Mouse (Mus musculus): ENCODE data around the gene Apex1. TPM values are rescaled to one million over a fixed set of nuclear protein-coding genes. Genes with fewer than 3 reads are reported as not detected.
"Not testable (repeated sequence)": the region's sequence is repeated elsewhere in the genome, so short reads cannot be mapped to it uniquely, and the experiment has no call there.

Apex1 gene
- polyA plus RNA-seq, 1 experiment = 31.3 TPM

DNA sequence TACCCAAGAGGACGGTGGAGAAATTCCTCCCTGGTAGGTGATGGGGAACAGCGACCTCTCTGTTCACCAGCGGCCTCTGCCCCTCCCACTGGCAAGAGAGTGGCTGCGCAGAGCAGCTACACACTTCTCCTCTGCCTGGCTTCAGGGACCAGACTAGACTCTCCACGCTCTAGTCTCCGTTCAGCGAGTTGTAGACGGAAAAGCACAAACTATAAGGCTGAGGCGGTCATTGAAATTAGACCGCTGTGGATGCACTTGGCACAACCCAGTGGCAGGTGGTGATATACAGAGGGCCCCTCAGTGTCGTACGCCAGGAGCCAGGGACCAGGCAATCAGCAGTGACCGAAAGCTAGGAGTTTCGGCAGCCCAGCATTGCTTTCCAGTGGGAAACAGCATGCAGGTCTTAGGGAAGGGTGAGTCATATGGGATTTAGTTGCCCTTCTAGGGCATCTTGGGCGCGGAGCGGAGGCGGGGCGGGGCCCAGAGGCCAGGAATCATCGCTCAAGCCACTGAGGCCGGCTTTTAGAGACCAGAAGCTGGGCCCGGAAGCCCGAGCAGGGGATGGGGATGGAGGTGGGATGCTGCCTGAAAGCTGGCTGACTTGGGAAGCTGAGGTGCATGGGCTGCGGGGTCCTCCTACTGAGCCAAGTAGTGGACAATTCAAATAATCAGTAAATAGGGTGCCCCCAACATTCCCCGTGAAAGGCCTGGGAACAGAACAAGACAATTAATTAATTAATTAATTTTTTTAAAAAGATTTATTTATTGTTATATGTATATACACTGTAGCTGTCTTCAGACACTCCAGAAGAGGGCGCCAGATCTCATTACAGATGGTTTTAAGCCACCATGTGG is 20.6 kb upstream of the Apex1 start:
- DNase-seq = peak; percentile 24

DNA sequence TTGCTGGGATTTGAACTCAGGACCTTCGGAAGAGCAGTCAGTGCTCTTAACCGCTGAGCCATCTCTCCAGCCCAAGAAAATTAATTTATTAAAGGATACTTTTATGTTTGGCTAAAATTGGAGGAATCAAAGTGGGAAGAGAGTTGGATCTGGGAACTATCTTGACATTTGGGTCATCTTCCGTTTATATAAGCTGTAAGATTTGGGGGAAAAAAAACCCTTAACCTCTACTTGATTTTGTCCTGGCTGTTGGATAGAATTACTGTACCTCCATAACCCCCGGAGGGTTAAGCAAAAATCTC is 20.0 kb upstream of the Apex1 start:
- TF ChIP-seq POLR2A (IDR thresholded peaks at IDR 0.05; ENCODE audit: low read depth, low read length) = no peak
- no peak for TF ChIP-seq CTCF (conservative IDR thresholded peaks at IDR 0.05; ENCODE audit: insufficient read depth, insufficient read length, low read depth, low read length)
- no peak overlapping the region for H3K4me3 ChIP-seq (ENCODE audit: insufficient read depth, low read depth, low read length)
- H3K36me3 ChIP-seq (ENCODE audit: control insufficient read depth, insufficient read depth, low read length) = no peaks in the 10 kb centered on the region
- no peaks in the 10 kb centered on the region for H3K4me1 ChIP-seq (ENCODE audit: control insufficient read depth, insufficient read depth, low read length)
- WGBS = 94% methylated on average over 4 of the region's 4 CpGs
- no peak overlapping the region for H3K27ac ChIP-seq (ENCODE audit: insufficient read depth, low read depth, low read length)
- DNase-seq = no peak
- H3K27me3 ChIP-seq (replicated peaks; ENCODE audit: control insufficient read depth, insufficient read depth, low read length) = no peaks in the 10 kb centered on the region

More for the DNA sequence above, 20.6 kb upstream of the Apex1 start:
- Histone ChIP-seq H3K4me3 (ENCODE audit: insufficient read depth, low read depth, low read length) (peak overlapping the region; percentile 30), H3K27ac (ENCODE audit: insufficient read depth, low read depth, low read length) (no peak overlapping the region), H3K36me3 (ENCODE audit: control insufficient read depth, insufficient read depth, low read length) (no peaks in the 10 kb centered on the region), H3K27me3 (replicated peaks; ENCODE audit: control insufficient read depth, insufficient read depth, low read length) (no peaks in the 10 kb centered on the region), H3K4me1 (ENCODE audit: control insufficient read depth, insufficient read depth, low read length) (no peaks in the 10 kb centered on the region)
- WGBS = 11% methylated on average over 26 of the region's 26 CpGs
- TF ChIP-seq CTCF (conservative IDR thresholded peaks at IDR 0.05; ENCODE audit: insufficient read depth, insufficient read length, low read depth, low read length) = peak; percentile 59
- TF ChIP-seq POLR2A (IDR thresholded peaks at IDR 0.05; ENCODE audit: low read depth, low read length) = no peak

DNA sequence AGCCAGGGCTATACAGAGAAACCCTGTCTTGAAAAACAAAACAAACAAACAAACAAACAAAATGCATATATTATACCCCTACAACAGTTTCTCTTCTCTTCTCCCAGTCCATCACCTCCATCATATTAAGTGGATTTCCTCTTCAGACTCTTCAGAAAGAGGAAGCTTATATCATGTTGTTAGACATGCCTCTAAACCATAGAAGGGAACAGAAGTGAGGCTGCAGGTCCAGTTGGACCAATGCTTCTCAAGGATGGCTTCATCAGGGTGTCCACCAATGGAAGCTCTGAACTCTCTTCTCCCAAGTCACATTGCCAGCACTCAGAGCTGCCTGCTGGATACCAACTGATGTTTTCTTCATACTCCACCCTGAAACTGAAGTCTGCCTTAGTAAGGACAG is 19.4 kb upstream of the Apex1 start:
- not testable (repeated sequence) for H3K27me3 ChIP-seq (replicated peaks; ENCODE audit: control insufficient read depth, insufficient read depth, low read length); H3K4me3 ChIP-seq (ENCODE audit: insufficient read depth, low read depth, low read length); H3K27ac ChIP-seq (ENCODE audit: insufficient read depth, low read depth, low read length); H3K4me1 ChIP-seq (ENCODE audit: control insufficient read depth, insufficient read depth, low read length); H3K36me3 ChIP-seq (ENCODE audit: control insufficient read depth, insufficient read depth, low read length); DNase-seq

DNA sequence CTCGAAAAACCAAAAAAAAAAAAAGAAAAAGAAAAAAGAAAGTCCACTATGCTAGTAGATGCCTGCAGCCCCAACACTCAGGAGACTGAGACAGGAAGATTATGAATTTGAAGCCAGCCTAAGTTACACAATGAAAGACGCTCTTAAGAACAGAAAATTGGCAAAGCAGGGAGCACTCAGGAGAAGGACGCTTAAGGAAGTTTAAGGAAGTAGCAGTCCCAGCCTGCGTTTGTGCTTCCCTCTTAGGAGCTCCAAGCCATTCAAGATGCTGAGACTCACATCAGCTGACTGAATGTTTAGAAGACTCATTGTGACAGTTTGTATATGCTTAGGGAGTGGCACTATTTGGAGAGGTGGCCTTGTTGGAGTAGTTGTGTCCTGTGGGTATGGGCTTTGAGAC is 16.6 kb upstream of the Apex1 start:
- Histone ChIP-seq H3K4me1 (ENCODE audit: control insufficient read depth, insufficient read depth, low read length) (no peaks in the 10 kb centered on the region), H3K36me3 (ENCODE audit: control insufficient read depth, insufficient read depth, low read length) (no peaks in the 10 kb centered on the region), H3K4me3 (ENCODE audit: insufficient read depth, low read depth, low read length) (no peak overlapping the region), H3K27ac (ENCODE audit: insufficient read depth, low read depth, low read length) (no peak overlapping the region), H3K27me3 (replicated peaks; ENCODE audit: control insufficient read depth, insufficient read depth, low read length) (no peaks in the 10 kb centered on the region)
- 76% methylated on average over 4 of the region's 4 CpGs for WGBS
- DNase-seq = no peak
- TF ChIP-seq CTCF (conservative IDR thresholded peaks at IDR 0.05; ENCODE audit: insufficient read depth, insufficient read length, low read depth, low read length) (no peak), POLR2A (IDR thresholded peaks at IDR 0.05; ENCODE audit: low read depth, low read length) (no peak)

- Histone ChIP-seq H3K4me3 (ENCODE audit: insufficient read depth, low read depth, low read length) (no peak overlapping the region), H3K36me3 (ENCODE audit: control insufficient read depth, insufficient read depth, low read length) (peaks cover 4% of the 10 kb centered on the region), H3K27ac (ENCODE audit: insufficient read depth, low read depth, low read length) (no peak overlapping the region), H3K27me3 (replicated peaks; ENCODE audit: control insufficient read depth, insufficient read depth, low read length) (no peaks in the 10 kb centered on the region), H3K4me1 (ENCODE audit: control insufficient read depth, insufficient read depth, low read length) (no peaks in the 10 kb centered on the region)
- no peak for TF ChIP-seq POLR2A (IDR thresholded peaks at IDR 0.05; ENCODE audit: low read depth, low read length)
- DNase-seq = no peak
- 76% methylated on average over 3 of the region's 3 CpGs for WGBS
Observed at GRCm38 (mm10) chr14:50911356-50911755, 13.4 kb upstream of the Apex1 start.

- H3K27me3 ChIP-seq (replicated peaks; ENCODE audit: control insufficient read depth, insufficient read depth, low read length); H3K27ac ChIP-seq (ENCODE audit: insufficient read depth, low read depth, low read length); DNase-seq; H3K36me3 ChIP-seq (ENCODE audit: control insufficient read depth, insufficient read depth, low read length); H3K4me3 ChIP-seq (ENCODE audit: insufficient read depth, low read depth, low read length); H3K4me1 ChIP-seq (ENCODE audit: control insufficient read depth, insufficient read depth, low read length): not testable (repeated sequence)
- WGBS = 51% methylated on average over 1 of the region's 1 CpGs
Observed at GRCm38 (mm10) chr14:50923437-50923836, 1.3 kb upstream of the Apex1 start.

- Histone ChIP-seq H3K4me1 (ENCODE audit: control insufficient read depth, insufficient read depth, low read length) (peaks cover 8% of the 10 kb centered on the region; the same call in 1 of the 2 replicates), H3K27ac (ENCODE audit: insufficient read depth, low read depth, low read length) (no peak overlapping the region), H3K36me3 (ENCODE audit: control insufficient read depth, insufficient read depth, low read length) (no peaks in the 10 kb centered on the region; the same call in 1 of the 2 replicates), H3K27me3 (replicated peaks; ENCODE audit: control insufficient read depth, insufficient read depth, low read length) (no peaks in the 10 kb centered on the region), H3K4me3 (ENCODE audit: insufficient read depth, low read depth, low read length) (peak overlapping the region; percentile 57)
- WGBS = 1% methylated on average over 38 of the region's 38 CpGs
- DNase-seq = no peak
- TF ChIP-seq CTCF (conservative IDR thresholded peaks at IDR 0.05; ENCODE audit: insufficient read depth, insufficient read length, low read depth, low read length) (no peak), POLR2A (IDR thresholded peaks at IDR 0.05; ENCODE audit: low read depth, low read length) (no peak)
Observed at GRCm38 (mm10) chr14:50925111-50925920, 548 bp downstream of the Apex1 start.
